Mouse (Mus musculus) right cerebral cortex, postnatal 25 days (tissue): ENCODE data around the gene Inf2.
A peak's percentile ranks its signal among the peaks of the same experiment; 100 is the strongest.

Experiments
- DNase-seq: peaks from one replicate; pipeline ENCODE4 v3.0.0; 2022

The Inf2 gene

DNA sequence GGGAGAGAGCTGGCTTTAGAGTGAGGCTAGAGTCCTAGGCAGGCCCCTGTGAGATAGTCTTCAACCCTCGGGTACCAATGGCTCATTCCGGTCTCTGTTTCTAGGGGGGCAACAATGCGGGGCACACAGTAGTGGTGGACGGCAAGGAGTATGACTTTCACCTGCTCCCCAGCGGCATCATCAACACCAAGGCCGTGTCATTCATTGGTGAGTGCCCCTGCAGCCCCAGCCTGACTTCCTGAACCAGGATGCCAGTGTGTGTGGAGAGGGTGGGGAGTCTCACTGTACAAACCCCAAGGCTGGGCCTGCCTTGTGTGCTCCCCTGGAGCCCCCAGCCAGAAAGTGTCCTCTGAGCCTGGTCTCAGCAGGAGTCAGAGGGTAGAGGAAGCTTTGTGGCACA is 39.6 kb downstream of the Inf2 start:
- no peak for DNase-seq

DNA sequence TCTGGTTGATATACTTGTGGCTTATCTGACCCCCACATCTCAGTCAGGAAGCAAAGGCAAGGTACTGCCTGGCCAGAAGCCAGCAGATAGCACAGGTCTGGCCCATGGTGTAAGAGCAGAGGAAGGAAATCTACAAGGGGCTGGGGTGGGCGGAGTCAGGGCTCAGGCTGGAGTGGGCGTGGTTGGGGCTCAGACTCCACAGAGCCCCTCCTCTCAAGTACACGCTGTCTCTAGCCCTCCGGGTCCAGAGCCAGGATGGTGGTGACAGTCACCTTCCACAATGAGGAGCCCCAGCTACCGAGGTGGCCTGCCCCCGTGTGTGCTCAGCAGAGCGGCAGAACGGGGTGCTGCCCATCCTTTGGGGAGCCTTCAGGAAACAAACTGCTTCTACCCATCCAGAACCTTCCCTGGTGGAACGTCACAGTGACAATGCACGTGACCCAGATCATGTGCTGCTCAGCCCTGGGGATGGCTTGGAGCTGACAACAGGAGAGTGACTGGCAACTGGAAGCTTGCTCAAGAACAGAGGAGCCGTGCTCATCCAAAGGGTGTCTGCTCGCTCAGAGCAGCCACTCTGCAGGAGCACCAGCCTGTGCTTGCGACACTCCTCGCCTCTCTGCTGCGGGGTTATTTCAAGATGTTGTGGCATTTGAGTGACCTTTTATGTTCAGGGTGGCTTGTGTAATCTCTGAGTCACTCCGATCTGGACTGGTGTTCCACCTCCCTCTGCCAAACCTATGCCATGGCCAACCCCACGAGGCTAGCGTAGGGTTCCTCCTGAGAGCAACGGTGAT is 40.5 kb downstream of the Inf2 start:
- no peak for DNase-seq

DNA sequence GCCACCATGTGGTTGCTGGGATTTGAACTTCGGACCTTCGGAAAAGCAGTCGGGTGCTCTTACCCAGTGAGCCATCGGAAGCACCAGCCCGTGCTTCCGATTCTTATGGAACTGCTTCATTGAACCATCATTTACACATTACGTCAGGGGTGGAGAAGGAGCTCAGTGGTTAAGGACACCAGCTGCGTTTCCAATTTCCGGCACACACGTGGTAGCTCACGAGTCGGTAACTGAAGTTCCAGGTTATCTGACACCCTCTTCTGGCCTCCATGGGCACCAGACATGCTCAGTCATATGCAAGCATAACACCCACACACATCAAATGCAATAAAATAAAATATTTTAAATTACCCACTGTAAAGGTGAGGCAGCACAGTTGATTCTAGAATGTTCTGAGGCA is 41.4 kb downstream of the Inf2 start:
- DNase-seq: no peak

DNA sequence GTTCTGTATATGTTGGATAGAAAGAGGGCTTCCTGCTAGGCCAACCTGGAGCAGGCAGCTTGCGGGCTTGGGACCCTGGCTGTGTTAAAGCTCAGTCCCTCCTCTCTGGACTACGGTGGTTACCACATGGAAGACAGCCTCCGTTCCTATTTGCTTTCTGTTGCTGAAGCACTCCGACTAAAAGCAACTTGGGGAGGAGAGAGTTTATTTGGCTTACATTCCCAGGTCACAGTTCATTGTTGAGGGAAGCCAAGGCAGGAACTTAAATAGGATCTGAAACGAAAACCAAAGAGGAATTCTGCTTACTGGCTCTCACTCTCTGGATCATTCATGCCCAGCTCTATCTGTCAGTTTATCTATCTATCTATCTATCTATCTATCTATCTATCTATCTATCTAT is 42.2 kb downstream of the Inf2 start:
- no peak for DNase-seq

DNA sequence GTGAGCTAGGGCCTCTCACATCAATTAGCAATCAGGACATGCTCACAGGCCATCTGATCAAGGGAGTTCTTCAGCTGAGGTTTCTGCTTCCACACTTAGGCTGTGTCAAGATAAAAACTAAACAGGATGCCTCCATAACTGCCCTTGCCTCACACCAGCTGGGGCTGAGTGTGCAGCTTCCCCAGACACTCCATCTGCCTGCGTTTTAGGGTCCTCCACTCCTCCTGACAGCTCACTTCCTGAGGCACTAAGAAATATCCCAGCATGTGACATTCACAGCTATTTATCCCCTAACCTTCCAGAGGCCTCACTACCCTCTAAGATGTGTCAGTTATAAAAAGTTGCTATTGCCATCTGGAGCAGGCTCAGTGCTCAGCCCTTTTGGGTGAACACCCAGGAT is 42.9 kb downstream of the Inf2 start:
- DNase-seq: no peak

DNA sequence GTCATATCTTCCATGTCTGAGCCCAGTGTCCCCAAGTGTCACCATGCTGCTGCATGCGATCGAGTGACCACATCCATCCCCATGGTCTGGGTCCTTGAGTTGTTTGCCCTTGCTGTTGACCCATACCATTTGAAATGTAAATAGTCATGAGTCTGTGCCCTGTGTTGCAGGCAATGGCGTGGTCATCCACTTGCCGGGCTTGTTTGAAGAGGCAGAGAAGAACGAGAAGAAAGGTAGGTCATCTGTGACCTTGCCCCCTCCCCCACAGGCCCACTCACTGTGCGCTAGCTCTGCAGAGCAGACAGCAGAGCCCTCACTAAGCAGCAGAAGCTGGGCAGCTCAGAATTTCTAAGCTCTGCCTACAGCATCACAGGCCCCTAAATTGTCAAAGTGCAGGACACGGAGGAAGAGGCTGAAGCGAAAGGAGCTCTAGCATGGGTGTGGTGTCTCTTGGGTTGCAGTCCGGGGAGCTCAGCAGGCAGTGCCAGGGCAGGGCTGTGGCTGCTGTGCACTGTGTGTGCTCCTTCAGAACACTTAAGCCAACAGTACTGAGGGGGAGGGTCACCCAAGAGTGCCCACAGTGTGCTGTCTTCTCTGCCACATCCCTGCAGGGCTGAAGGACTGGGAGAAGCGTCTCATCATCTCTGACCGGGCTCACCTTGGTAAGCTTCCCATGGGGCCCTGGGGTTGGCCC is 43.6 kb downstream of the Inf2 start:
- no peak for DNase-seq

DNA sequence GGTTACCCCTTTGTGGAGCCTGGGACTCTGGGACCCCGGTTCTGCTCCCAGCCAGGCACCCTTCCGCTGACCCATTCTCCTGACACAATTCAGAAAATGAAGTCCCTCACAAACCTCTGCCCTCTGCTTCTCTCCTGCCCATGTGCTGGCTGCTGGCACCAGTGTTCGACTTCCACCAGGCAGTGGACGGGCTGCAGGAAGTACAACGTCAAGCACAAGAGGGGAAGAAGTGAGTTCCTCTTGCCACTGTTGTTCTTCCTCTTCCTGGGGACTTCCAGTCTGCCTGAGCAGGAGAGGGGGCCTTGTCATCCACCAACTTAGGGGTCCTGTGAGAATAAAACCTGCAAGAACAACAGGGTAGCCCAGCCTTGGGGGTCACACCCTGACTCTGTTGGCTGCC is 44.3 kb downstream of the Inf2 start:
- no peak for DNase-seq

DNA sequence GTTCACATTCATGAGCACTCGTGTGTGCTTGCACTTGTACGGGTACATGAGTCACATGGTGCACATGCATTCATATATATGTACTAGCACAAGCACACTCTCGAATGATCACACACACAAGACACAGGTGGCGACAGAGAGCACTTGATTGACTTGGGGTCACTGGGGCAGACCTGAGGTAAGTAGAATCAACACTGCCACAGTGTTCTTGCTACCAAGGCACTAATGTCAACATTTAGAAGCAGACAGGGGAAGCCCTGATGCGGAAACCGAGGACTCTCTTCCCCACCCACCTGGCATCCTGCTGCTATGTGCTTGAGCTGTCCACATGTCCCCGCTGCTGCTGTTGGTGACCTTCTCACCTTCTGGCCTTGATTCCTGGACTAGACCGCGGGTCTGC is 45.1 kb downstream of the Inf2 start:
- no peak for DNase-seq

DNA sequence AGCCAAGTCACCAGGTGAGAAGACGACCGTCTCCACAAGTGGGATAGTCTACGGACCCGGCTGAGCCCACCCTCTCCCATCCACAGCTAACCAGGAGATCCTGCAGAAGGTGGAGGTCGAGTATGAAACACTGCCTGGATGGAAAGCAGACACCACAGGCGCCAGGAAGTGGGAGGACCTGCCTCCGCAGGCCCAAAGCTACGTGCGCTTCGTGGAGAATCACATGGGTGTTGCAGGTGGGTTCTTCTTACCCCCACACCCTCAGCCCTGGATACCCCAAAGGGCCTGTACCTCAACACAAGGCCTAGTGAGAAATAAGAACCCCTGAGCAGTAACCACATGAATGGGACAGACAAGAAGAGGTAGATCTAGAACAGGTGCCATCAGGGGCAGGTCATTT is 50.9 kb downstream of the Inf2 start:
- no peak for DNase-seq

DNA sequence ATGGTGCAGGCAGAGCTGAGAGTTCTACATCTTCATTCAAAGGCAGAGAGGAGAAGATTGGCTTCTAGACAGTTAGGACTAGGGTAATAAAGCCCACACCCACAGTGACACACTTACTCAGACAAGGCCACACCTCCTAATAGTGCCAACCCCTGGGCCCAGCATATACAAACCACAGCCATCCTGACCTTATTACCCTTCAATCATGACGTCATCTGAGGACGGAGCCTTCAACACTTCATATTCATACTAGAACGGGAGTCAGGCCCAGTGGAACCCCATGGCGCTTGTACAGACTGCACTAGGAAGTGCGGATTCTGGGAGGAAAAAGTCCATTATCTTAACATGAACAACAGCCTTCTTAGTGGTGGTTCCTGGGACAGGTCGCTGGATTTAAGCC is 54.5 kb downstream of the Inf2 start:
- DNase-seq: no peak

DNA sequence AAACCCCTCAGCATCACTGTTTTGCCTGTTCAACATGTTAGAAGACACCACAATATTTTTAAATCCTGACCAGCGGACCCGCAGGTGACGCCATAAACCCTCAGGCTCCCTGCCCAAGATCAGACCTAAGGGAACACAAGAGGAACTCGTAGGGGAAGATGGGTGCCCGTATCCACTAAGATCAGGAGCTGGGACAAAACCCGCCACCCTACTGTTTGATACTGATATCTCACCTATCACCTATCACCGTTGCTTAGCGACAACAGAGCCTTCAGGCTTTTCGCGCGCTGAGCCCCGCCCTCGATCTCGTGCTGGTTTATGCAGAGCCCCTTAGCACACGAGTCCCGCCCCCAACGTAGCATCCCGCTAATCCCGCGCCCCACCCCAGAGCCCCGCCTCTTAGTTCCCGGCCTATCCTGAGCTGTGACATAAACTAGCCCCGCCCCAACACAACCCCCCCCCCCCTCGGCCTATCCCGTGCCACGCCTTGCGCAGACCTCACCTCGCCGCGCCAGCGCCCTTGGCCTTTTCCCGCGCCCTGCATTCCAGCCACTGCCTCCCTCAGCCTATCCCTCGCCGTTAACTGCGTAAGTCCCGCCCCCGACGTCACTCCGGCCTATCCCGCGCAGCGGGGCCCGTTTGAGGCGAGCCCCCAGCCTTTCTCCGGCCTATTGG is 55.7 kb downstream of the Inf2 start, which contains the start of gene Siva1:
Siva1 (plus strand) TSS at position 500 of the 675 bp plus-strand sequence.
- peak; percentile 96 for DNase-seq

DNA sequence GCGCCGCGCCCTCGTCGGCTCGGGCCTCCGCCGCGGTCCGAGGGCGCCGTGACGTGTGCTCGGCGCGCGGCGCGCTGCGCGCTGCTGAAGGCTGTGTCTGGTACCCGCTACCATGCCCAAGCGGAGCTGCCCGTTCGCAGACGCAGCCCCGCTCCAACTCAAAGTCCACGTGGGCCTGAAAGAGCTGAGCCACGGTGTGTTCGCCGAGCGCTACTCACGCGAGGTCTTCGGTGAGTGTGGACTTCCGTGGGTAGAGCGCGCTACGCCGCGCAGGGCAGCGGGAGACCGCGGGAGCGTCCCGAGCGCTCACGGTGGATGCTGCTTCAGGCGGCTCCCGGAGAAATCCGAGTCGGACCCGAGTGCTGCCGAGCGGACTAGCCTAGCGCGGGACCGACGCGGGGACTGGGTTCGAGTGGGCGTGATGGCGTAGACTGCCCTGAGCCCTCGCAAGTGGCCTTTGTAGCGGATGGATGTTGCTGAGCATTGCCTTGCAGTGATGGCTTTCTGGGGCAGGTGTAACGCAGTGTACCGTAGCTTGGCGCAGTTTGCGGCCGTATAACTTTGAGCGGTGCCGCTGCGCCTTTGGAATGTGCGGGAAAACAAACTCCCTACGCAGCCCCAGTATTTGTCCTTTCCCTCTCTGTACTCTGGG is 56.4 kb downstream of the Inf2 start:
- no peak for DNase-seq

DNA sequence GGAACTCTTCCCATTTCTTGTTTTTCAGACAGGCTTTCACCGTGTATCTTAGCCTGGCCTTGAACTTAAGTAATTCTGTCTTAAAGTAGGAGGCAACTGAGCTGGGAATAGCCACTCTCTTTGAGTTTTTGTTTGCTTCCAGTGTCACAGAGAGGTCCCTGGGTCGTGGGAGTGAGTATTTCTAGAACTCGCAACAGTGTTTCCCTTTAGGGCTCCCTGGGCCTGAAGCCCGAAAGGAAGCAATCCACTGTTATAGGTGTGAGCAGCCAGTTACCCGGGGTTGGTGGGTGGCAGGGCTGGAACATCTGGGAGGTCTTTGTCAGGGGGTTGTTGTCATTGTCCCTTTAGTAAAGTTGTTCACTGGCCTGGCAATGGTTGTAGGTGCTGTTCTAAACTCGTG is 57.6 kb downstream of the Inf2 start:
- DNase-seq: no peak

DNA sequence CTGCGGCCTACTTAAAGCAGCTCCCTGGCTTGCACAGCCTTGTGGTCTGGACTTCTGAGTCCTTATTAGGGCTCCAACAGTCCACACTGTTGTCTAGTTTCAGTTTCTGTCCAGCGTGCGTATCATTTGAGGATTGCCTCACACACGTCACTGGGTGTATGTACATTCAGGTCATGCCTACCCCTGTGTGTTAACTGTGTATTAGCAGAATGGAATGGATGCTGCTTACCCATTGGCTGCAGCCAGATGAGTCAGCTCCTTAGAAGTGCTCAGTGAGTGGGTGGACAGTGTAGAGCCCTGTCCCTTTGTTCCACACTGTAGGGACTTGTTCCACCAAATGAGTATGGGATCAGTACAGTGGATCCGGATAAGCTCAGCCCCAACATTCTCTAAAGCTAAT is 59.5 kb downstream of the Inf2 start:
- DNase-seq: no peak

DNA sequence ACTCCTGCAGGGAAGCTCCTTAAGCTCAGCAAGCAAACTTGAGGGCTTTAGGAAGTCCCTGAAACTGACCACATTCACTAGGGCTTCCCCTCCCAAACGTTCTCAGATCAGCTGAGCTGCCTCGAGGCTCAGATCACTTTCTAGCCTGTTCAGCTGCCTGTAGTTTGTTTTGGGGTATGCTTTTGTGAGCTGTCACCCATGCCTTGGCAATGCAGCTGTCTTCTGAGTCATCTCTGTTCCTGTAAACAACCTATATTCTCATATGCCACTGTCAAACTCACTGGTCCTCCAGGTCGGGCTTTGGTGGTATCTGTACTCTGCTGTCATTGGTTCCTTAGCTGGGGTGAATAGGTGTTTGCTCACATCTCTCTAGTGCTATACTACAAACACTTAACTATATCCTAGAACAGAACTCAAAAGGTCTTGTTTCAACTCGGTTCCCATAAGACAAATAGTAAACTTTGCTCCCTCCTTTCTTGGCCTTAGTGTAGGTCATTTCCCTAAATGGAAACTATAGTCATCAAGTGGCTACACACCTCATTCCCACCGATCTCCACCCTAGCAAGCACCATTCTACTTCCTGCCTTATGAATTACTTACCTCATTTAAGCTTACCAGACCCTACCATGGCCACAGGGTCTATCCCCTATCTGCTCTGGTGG is 63.3 kb downstream of the Inf2 start:
- DNase-seq: no peak

DNA sequence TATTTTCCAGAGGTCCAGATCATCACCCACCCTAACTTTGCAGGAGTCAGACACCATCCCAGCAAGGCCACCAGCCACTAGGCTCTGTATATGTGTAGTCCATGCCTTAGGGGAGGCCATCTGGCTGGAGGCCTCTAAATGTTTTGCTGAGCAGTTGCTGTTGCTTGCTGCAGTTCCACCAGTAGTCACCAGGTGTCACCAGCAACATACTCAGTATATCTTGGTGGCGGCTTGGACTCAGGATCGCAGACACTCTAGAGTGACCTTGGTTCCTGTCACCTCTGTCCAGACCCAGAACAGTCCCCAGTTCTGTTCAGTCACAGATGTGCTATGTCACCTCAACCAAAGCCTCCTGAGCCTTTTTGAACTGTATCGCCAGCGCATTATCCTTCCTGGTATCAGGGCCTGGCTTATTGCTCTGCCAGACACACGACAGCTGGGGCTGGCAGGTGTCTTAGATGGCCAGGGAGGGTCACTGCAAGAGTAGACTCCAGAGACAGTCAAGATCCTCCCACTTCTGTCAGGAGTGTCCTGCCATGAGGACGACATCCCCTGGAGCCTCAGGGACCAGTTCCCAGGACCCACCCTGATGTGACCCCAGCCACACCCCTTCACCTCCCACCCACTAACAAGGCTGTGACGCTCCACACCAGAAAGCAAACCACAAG is 64.7 kb downstream of the Inf2 start:
- peak; percentile 75 for DNase-seq

DNA sequence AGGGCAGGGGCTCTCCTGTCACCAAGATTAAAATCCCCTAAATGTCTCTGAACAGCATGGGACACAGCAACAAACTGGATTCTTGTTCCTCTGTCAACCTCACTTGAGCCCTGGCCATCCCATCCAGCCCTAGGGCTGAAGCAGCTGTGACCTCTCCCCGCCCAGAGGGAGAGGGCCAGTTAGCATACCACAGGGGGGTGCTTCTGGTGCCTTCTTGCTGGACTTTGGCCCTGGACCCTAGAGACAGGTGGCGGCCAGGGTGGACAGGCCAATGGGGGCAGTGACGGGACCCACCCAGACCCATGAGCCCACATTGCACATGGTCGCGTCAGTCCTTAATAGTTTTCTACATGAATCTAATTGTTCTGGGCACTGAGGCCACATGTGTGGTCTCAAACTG is 65.5 kb downstream of the Inf2 start:
- DNase-seq: no peak

DNA sequence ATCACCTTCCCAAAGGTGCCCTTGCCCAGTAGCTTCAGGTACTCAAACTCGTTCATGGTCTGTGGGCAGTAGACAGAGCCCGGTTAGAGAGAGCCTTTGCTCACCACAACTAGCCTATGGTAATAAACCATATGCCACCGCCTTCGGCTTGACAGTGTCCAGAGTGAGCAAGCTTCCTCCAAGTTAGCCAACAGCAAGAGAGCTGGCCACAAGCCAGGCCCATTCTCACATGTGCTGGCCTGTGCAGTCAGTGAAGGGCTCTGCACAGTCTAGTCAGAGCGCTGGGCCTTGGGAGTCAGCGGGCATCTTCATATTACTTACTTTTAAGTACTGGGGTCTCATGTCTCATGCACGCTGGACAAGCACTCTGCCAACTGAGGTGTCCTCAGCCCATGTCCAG is 70.0 kb downstream of the Inf2 start:
- DNase-seq: no peak

DNA sequence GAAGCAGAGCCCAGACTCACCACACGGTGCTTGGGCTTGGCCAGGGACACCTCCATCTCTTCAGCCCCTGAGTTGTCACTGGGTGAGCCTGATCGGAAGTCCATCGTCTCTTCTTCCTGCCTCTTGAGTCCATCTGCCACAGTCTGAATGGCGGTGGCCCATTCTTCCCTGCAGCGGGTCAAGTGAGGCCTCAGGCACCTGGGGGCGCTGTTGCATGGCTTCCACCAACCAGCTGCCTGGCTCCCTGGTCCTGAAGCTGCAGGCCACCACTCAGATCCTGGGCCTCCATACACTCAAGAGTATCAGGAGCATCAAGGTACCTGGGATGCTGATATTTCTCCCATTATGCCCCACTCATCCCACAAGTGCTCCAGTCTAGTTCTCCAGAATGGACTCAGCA is 70.5 kb downstream of the Inf2 start:
- DNase-seq: peak; percentile 48

DNA sequence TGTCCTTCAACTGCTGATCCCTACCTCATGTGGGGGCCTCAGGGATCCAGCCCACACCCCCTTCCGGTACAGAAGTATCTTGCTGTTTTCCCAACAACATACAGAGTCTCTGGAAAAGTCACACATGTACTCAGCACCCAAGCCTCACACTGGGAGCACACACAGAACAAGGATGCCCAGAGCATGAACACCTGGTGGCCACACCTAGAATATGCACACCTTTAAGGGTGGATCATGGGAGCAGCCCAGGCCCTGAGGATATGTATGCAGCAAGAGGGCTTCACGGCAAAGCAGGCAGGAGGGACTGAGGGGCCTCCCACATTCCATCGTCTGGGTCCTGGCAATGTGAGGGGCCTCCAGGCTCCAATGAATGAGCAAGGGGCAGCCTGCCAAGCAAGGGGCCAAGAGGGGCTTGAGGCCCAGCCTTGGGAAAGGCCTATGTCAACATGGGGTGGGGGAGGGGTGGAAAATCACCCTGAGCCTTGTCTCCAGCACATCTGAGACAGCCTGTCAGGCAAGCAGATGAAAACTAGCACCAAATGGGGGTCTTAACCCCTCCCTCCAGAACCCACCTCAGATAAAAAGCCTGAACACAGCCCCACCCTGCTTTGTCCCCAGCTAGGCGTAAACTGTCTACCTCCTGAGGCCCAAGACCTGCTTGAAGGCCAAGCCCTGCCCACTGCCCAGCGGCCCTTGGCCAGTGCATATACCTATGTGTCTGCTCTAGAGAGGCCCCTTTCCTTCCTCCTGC is 72.2 kb downstream of the Inf2 start:
- DNase-seq: no peak

DNA sequence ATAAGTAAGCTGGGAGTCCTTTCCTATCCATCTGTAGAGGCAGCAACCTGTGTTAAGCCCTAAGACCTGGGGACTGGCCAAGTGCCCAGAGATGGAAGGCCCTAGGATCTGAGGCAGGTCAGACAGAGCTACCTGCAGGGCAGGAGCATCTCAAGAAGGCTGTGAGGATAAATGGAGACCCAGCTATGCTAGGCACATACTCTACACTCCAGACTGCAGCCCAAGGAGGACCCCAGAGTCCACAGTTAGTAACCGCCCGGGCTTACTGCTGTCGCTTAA is 72.7 kb downstream of the Inf2 start:
- DNase-seq: no peak

DNA sequence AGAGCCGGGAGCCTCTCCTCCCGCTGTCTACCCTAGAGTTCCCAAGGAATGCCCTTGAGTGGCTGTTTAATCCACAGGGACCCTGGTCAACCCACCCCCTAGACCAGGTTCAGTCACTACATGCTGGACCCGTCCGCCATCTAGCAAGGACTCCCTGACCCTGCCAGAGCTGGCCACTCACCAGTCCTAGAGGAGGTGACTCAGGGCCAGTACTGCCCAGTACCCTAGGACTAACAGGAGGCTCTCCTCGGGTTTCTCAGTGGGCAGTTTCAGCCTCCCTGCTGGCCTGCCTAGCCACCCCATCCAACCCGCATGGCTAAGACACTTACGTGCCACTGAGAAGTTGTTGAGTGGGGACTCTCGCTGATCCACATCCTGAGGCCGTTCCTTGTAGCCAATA is 73.3 kb downstream of the Inf2 start:
- no peak for DNase-seq
